Mouse (Mus musculus) 416B (cell line): Measurements from ENCODE around the gene Gm10803.
"Not testable (repeated sequence)": the region's sequence is repeated elsewhere in the genome, so short reads cannot be mapped to it uniquely, and the experiment has no call there.

Source experiments
- DNase-seq: peaks from one replicate; pipeline ENCODE4 v3.0.0; 2011; ENCODE audit warnings: low read depth

The Gm10803 gene

GRCm38 (mm10) chr2:93560268-93560667 is at the start of gene Gm10803:
TSS of gene Gm10803 (plus strand) at chr2:93560568.
- DNase-seq = not testable (repeated sequence)

GRCm38 (mm10) chr2:93510839-93511238 is 49.5 kb upstream of the Gm10803 start:
- DNase-seq = no peak

- no peak for DNase-seq
Measured at GRCm38 (mm10) chr2:93512130-93512529, 48.2 kb upstream of the Gm10803 start.

GRCm38 (mm10) chr2:93515246-93515645 is 45.1 kb upstream of the Gm10803 start:
- no peak for DNase-seq

- DNase-seq = no peak
Measured at GRCm38 (mm10) chr2:93521042-93521441, 39.3 kb upstream of the Gm10803 start.

- no peak for DNase-seq
Measured at GRCm38 (mm10) chr2:93521571-93521970, 38.8 kb upstream of the Gm10803 start.

- DNase-seq = no peak
Measured at GRCm38 (mm10) chr2:93522005-93522404, 38.4 kb upstream of the Gm10803 start.

DNA sequence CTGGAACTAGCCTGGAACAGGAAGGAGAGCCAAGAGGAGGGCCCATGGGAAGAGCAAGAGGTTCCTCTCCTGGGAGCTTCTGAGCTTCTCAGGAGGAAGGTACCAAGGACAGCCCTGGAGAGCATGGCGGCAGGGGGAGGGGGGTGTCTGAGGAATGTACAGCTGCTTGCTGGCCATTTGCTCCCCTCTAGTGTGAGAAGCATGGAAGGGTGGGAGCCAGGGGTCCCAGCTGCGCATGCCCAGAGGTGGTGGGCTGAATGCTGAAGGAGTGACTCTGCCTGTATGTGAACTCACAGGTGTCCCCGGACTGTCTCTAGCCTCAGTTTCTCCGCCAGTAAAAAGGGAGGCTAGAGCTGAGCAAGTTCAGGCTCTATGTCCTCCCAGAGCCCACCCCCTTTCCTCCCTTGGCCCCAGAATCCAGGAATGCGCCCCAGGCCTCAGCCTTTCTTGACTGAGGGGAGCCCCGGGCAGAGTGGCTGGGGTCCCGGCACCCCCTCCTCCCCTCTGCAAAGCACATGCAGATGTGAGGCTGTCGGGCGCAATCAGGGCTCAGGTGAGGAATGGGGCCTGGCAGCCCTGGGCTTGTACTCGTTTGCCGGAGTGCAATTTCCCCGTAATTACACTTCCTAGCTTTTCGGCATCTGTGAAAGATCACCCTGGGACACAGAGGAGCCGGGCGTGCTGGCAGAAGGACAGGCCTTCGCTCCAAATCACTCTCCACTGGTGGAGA is 35.2 kb upstream of the Gm10803 start:
- DNase-seq = no peak

GRCm38 (mm10) chr2:93529602-93530001 is 30.8 kb upstream of the Gm10803 start:
- DNase-seq = no peak

DNA sequence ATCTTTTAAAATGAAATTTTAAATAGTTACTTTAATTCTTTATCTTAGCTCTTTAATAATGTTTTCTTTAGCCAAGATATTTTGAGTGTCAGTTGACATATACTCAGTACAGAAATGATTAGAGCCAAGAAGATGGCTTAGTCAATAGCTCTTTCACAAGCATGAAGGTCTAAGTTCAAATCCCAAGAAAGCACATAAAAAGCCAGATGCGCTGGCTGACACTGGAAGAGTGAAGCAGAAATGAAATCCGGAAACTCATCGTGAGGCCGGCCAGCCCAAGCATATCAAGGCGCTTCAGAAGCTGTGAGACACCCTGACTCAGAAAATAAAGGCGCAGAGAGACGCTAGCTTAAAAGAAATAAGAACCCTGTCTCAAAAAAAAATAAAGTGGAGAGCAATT is 26.5 kb upstream of the Gm10803 start:
- no peak for DNase-seq

DNA sequence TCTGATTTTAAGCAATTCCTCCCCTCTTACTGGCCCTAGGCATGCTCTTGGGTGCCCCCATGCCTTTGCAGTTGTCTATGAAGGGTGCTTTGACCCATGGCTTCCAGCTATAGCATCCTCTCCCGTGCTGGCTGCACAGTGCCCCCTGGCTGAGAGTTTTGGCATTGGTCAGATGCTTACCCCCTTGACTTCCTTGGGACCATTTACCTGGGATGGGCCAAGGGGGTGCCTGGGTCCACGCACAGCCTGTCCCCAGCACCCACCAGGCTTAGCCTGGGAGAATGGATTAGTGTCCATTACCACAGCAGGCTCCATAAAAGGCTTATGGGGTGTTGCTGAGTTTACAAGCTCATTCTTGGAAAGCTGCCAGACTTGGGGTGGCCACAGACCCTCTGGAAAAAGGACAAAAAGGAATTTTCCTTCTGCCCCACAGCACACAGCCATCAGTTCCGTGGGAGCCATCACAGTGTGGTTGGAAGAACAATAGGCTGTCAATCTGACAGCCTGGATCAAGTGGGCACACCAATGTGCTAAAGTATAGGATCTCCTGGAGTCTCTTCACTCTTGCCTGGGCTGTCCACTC is 22.9 kb upstream of the Gm10803 start:
- peak; percentile 4 for DNase-seq

GRCm38 (mm10) chr2:93538140-93538539 is 22.2 kb upstream of the Gm10803 start:
- DNase-seq = no peak

DNA sequence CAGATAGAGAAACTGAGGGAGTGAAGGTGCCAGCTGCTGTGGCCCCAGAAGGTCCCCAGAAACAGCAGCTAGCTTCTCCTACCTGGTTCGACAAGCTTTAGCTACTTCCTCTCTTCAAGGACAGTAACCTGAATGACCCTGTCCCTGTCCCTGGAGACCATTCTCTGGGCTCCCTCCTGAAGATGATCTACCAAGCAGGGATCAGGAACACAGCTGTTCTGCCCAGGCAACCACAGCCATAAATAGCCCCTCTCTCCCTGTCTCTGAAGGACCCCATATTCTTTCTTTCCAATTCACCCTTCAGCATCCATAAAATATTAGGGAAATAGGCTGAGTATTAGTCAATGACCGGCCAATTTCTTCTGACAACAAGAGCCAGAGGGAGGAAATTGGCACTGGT is 18.6 kb upstream of the Gm10803 start:
- DNase-seq = no peak

- no peak for DNase-seq
Measured at GRCm38 (mm10) chr2:93552676-93553521, 7.5 kb upstream of the Gm10803 start.

GRCm38 (mm10) chr2:93553905-93554304 is 6.5 kb upstream of the Gm10803 start:
- no peak for DNase-seq

- DNase-seq = no peak
Measured at GRCm38 (mm10) chr2:93565647-93566046, 5.3 kb downstream of the Gm10803 start.

DNA sequence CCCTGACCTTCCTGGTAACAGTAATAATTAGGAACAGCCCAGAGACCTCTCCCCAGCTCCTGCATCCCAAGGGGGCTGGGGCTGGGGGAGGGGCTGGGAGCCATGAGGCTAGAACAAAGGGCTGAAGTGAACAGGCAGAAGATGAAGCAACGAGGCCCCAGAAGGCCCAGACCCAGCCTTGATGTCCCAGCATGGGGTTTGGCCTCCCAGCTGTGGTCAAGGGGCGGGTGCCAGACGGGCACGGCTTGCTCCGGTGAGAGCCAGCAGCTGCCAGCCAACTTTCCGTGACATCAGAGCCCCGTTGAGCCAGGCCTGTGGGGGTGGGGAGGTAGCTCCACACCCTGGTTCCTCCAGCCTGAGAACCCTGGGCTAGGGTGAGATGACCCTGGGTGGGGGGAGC is 7.3 kb downstream of the Gm10803 start:
- DNase-seq = peak; percentile 8

DNA sequence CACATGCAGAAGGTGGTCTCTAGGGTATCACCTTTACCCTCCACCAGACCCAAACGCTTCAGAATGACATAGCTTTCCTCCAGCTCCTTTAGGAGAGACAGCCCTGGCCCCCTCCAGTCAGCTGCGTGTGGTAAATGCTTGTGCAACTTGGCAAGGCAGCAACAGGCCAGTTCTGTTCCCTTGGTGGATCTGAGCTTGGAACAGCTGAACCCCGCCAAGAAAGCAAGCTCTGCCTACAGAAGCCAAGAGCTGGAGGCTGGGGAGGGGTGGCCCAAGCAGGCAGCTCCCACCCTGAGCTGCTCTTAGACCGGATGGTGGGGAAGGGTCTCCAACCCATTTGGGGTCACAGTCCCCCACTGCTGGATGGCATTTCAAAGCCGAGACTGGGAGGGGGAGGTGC is 12.2 kb downstream of the Gm10803 start:
- DNase-seq = no peak

GRCm38 (mm10) chr2:93581271-93581670 is 20.9 kb downstream of the Gm10803 start:
- no peak for DNase-seq

DNA sequence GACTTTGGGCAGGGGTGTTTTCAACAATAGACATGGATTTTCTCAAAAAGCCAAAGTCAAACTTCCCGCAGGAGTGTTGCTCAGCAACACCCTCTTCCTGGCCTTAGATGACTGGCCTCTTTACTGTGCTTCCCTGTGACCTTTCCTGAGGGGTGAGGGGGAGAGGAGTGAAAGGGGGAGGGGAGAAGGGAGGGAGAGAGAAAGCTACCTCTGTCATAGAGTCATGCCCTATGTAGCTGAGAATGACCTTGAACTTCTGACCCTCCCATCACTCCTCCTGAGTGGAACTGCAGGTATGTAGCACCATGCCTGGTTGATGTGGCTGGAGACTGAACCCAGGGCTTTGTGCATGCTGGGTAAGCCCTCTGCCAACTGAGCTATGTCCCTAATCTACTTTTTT is 25.5 kb downstream of the Gm10803 start:
- DNase-seq = no peak

DNA sequence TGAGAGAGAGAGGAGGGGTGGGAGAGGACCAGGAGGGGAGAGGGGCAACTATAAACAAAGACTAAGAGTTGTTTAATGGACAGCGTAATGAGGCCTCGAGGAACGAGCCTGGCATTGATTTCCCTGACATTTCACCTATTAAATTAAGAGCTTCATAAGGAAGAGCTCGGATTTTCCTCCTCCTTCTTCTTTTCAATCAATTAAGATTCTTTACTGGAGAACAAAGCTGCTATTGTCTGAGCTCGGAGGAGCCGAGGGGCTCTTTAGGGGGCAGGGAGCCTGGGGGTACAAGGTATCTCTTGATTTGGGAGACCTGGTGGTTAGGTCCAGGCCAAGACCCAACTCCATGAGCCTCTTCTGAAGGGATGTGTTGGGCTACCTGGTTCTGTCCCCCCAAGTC is 27.1 kb downstream of the Gm10803 start:
- no peak for DNase-seq

DNA sequence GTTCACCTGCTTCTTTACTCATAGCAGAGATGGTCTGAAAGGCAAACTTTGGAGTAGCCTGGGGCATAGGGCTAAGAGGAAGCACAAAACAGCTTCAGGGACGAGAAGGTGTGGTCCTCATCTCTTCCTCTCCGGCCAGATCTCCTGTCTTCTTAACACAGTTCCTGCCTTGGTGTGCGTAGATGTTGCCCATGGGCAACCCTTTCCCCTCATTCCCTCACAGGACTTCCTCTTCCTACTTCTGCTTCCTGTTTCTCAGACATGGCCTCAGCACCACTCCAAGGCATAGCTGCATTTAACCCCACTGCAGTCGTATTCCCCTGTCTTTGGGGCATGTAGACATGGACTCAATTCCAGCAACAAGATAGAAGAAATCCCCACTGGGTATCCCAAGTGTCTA is 29.5 kb downstream of the Gm10803 start:
- no peak for DNase-seq

GRCm38 (mm10) chr2:93591706-93592105 is 31.3 kb downstream of the Gm10803 start:
- DNase-seq = no peak
